Mouse (Mus musculus) neural tube, embryonic 11.5 days (tissue): Measurements from ENCODE around the gene Lrig2. TPM values are rescaled to one million over a fixed set of nuclear protein-coding genes. Genes with fewer than 3 reads are reported as not detected.

ENCODE experiments used
- ATAC-seq: fragments of 200-750 bp; cut with Nextera tagmentation; 2 replicates; pipeline ENCODE4 v1.8.0; 2017; ENCODE audit warnings: moderate number of reproducible peaks, mild to moderate bottlenecking, moderate TSS enrichment, moderate library complexity; ENCODE audit not compliant: insufficient read depth, low FRiP score, low TSS enrichment
- DNase-seq: peaks from one replicate; pipeline ENCODE4 v3.0.0-alpha.2; 2015; ENCODE audit warnings: low spot score
- H3K27ac ChIP-seq: fragments of 300-500 bp; sonication (generic); 2 replicates; pipeline ENCODE4 v1.5.1; 2014; ENCODE audit warnings: low read depth, mild to moderate bottlenecking, low read length
- H3K27me3 ChIP-seq: fragments of 300-500 bp; sonication (generic); 2 replicates; pipeline ENCODE4 v1.6.1; 2014; ENCODE audit warnings: mild to moderate bottlenecking, low read length, mixed read lengths; ENCODE audit not compliant: control insufficient read depth, insufficient read depth
- H3K36me3 ChIP-seq: fragments of 300-500 bp; sonication (generic); 2 replicates; pipeline ENCODE4 v1.6.1; 2014; ENCODE audit warnings: mild to moderate bottlenecking, low read length, moderate library complexity, mixed read lengths; ENCODE audit not compliant: control insufficient read depth, insufficient read depth
- H3K4me1 ChIP-seq: fragments of 300-500 bp; sonication (generic); 2 replicates; pipeline ENCODE4 v1.6.1; 2014; ENCODE audit warnings: low read length, mixed read lengths; ENCODE audit not compliant: control insufficient read depth, insufficient read depth
- H3K4me2 ChIP-seq: fragments of 300-500 bp; sonication (generic); 2 replicates; pipeline ENCODE4 v1.6.1; 2014; ENCODE audit warnings: low read depth, mild to moderate bottlenecking, moderate library complexity
- H3K4me3 ChIP-seq: fragments of 300-500 bp; sonication (generic); 2 replicates; pipeline ENCODE4 v1.5.1; 2014; ENCODE audit warnings: low read depth, low read length
- H3K9ac ChIP-seq: fragments of 300-500 bp; sonication (generic); 2 replicates; pipeline ENCODE4 v1.6.1; 2014; ENCODE audit warnings: mild to moderate bottlenecking, low read length
- H3K9me3 ChIP-seq: fragments of 300-500 bp; sonication (generic); 2 replicates; pipeline ENCODE4 v1.6.1; 2016; ENCODE audit warnings: low read length; ENCODE audit not compliant: control insufficient read depth
- WGBS: fragments of 180-500 bp; shearing (Covaris S2); extraction: QIAGEN DNeasy Blood & Tissue Kit; methylation state at CpG from one replicate; pipeline ENCODE4 v1.1.7; 2014; 5-methylcytosine and 5-hydroxymethylcytosine counted together
- polyA plus RNA-seq: library from polyadenylated mRNA; unstranded; fragments of >200 nt; fragmentation: Nextera tagmentation; extraction: Ambion mirVana; gene quantifications from 2 replicates; pipeline ENCODE4 v1.2.1, GENCODE M21; 2014

Lrig2 gene
- polyA plus RNA-seq: 28.3 and 30.2 TPM in 2 replicates

- Histone ChIP-seq H3K9ac (peak within 1 kb of the TSS; percentile 87), H3K4me1 (peaks cover 6% of the 10 kb centered on the region; the same call in 1 of the 2 replicates), H3K36me3 (no peaks in the 10 kb centered on the region), H3K4me2 (peak within 1 kb of the TSS; percentile 60), H3K9me3 (no peaks in the 10 kb centered on the region), H3K27me3 (no peaks in the 10 kb centered on the region), H3K4me3 (peak within 1 kb of the TSS; percentile 87), H3K27ac (peak within 1 kb of the TSS; percentile 96)
- peak; percentile 99 for DNase-seq
- WGBS: under 1% methylated on average over 63 of the region's 71 CpGs
- ATAC-seq: peak; percentile 98
Measured at GRCm38 (mm10) chr3:104511538-104512423, at the start of gene Lrig2. Lrig2 (minus strand) TSS chr3:104511918.

GRCm38 (mm10) chr3:104556624-104557023 lies 44.9 kb upstream of the Lrig2 start:
- no peaks in the 10 kb centered on the region for H3K9me3 ChIP-seq
- H3K4me2 ChIP-seq: no peak overlapping the region
- DNase-seq (no peak), ATAC-seq (no peak)
- H3K27ac ChIP-seq: no peak overlapping the region
- no peak overlapping the region for H3K9ac ChIP-seq
- WGBS: 93% methylated on average over 1 of the region's 1 CpGs
- H3K4me3 ChIP-seq: no peak overlapping the region
- no peaks in the 10 kb centered on the region for H3K36me3 ChIP-seq
- H3K27me3 ChIP-seq: no peaks in the 10 kb centered on the region
- H3K4me1 ChIP-seq: no peaks in the 10 kb centered on the region

GRCm38 (mm10) chr3:104550594-104550993 lies 38.9 kb upstream of the Lrig2 start:
- H3K27ac ChIP-seq: no peak overlapping the region
- no peaks in the 10 kb centered on the region for H3K4me1 ChIP-seq
- no peak overlapping the region for H3K4me2 ChIP-seq
- no peak overlapping the region for H3K9ac ChIP-seq
- H3K9me3 ChIP-seq: no peaks in the 10 kb centered on the region
- WGBS: 63% methylated on average over 3 of the region's 3 CpGs
- DNase-seq (no peak), ATAC-seq (no peak)
- no peak overlapping the region for H3K4me3 ChIP-seq
- no peaks in the 10 kb centered on the region for H3K36me3 ChIP-seq
- H3K27me3 ChIP-seq: no peaks in the 10 kb centered on the region

GRCm38 (mm10) chr3:104548367-104549087 lies 36.8 kb upstream of the Lrig2 start:
- no peak for ATAC-seq
- no peaks in the 10 kb centered on the region for H3K4me1 ChIP-seq
- no peak overlapping the region for H3K27ac ChIP-seq
- H3K4me2 ChIP-seq: no peak overlapping the region
- H3K9ac ChIP-seq: no peak overlapping the region
- H3K4me3 ChIP-seq: no peak overlapping the region
- H3K27me3 ChIP-seq: no peaks in the 10 kb centered on the region
- 71% methylated on average over 15 of the region's 15 CpGs for WGBS
- H3K36me3 ChIP-seq: no peaks in the 10 kb centered on the region
- no peaks in the 10 kb centered on the region for H3K9me3 ChIP-seq
- no peak for DNase-seq

GRCm38 (mm10) chr3:104543825-104544224 lies 32.1 kb upstream of the Lrig2 start:
- H3K27me3 ChIP-seq: no peaks in the 10 kb centered on the region
- no peaks in the 10 kb centered on the region for H3K36me3 ChIP-seq
- DNase-seq: no peak
- 93% methylated on average over 3 of the region's 3 CpGs for WGBS
- H3K4me3 ChIP-seq: no peak overlapping the region
- no peak for ATAC-seq
- no peak overlapping the region for H3K27ac ChIP-seq
- H3K9me3 ChIP-seq: no peaks in the 10 kb centered on the region
- 0 out of 2 replicates have a peak, but pooled peaks cover 5% of the 10 kb centered on the region for H3K4me1 ChIP-seq
- no peak overlapping the region for H3K4me2 ChIP-seq
- H3K9ac ChIP-seq: no peak overlapping the region

GRCm38 (mm10) chr3:104542065-104542429 lies 30.3 kb upstream of the Lrig2 start:
- DNase-seq (no peak), ATAC-seq (no peak; the same call in none of the 2 replicates)
- Histone ChIP-seq H3K4me1 (0 out of 2 replicates have a peak, but pooled peaks cover 5% of the 10 kb centered on the region), H3K4me2 (peak overlapping the region; percentile 37), H3K27me3 (no peaks in the 10 kb centered on the region), H3K27ac (peak overlapping the region; percentile 90), H3K4me3 (no peak overlapping the region; the same call in 1 of the 2 replicates), H3K9ac (peak overlapping the region; percentile 57), H3K9me3 (no peaks in the 10 kb centered on the region), H3K36me3 (no peaks in the 10 kb centered on the region)
- WGBS: 3% methylated on average over 2 of the region's 2 CpGs

GRCm38 (mm10) chr3:104541139-104542064 lies 29.7 kb upstream of the Lrig2 start:
- 3% methylated on average over 21 of the region's 21 CpGs for WGBS
- H3K4me2 ChIP-seq: peak overlapping the region; percentile 37
- peak overlapping the region; percentile 13 for H3K4me3 ChIP-seq
- H3K36me3 ChIP-seq: no peaks in the 10 kb centered on the region
- H3K4me1 ChIP-seq: 0 out of 2 replicates have a peak, but pooled peaks cover 5% of the 10 kb centered on the region
- H3K9me3 ChIP-seq: no peaks in the 10 kb centered on the region
- no peaks in the 10 kb centered on the region for H3K27me3 ChIP-seq
- ATAC-seq (peak; percentile 84), DNase-seq (peak; percentile 86)
- peak overlapping the region; percentile 90 for H3K27ac ChIP-seq
- H3K9ac ChIP-seq: peak overlapping the region; percentile 57
